Mouse (Mus musculus): ENCODE measurements around the gene Flywch1. TPM values are rescaled to one million over a fixed set of nuclear protein-coding genes. Genes with fewer than 3 reads are reported as not detected.
A peak's percentile ranks its signal among the peaks of the same experiment; 100 is the strongest.

The Flywch1 gene
- total and polyA plus RNA-seq, 3 experiments: 18.8 to 28.3 (median 23.4) TPM

DNA sequence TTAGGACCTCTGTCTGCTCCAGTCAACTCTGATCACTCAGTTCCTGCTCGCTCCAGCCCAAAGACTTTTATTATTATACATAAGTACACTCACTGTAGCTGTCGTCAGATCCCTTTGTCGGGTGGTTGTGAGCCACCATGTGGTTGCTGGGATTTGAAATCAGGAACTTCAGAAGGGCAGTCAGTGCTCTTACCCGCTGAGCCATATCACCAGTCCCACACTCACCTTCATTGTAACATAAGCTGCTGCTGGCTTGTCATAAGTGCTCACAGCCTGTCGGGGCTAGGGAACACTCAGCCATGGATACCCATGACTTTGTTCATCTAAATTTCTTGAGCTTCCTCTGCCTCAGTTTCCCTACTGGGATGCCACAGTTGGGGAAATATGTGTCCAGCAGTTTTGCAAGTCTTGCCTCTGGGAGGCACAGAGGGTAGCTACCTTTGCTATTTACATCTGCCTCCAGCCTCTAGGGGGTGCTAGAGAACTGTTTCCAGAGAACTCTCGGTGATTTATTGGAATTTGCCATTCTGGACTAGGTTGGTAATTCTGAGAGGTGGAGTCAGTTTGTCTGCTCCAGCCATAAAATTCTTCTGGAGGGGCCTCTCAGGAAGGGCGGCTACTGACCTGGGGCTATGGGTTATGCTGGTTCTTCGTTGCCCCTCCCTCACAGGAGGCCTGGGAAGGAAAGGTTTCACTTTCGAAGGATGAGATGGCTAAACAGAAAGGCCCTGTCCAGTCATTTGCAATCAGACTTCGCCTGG, 22.6 kb downstream of the Flywch1 start:
- peaks cover 22% of the 10 kb centered on the region for H3K27me3 ChIP-seq (replicated peaks)
- H3K27ac ChIP-seq (ENCODE audit: insufficient read depth, low read depth): no peak overlapping the region
- DNase-seq (ENCODE audit: extremely low read depth): peak; percentile 89
- dilution Hi-C loops (cut with MboI; ENCODE audit: extremely low pct_ligation_motif_present, extremely low pct_unique_long_range_greater_than_20kb, low sequenced_read_pairs) (no loop called here), in situ Hi-C loops (cut with MboI; ENCODE audit: low pct_ligation_motif_present, low pct_unique_long_range_greater_than_20kb, low sequenced_read_pairs) (no loop called here)
- no peaks in the 10 kb centered on the region for H3K79me2 ChIP-seq (replicated peaks; ENCODE audit: control insufficient read depth, extremely low read depth, insufficient read depth, poor library complexity, severe bottlenecking)
- H3K36me3 ChIP-seq (replicated peaks in 1 of 2; ENCODE audit: control insufficient read depth in 1 of 2, insufficient read depth in 1 of 2, low read length in 1 of 2): peaks cover 21 to 33% of the 10 kb centered on the region in 2 experiments
- H3K4me2 ChIP-seq (ENCODE audit: insufficient read depth, low read depth, poor library complexity, severe bottlenecking): peak overlapping the region; percentile 72
- H3K4me3 ChIP-seq (replicated peaks in 1 of 3; ENCODE audit: low read depth in 2 of 3, low read length in 2 of 3, poor library complexity in 1 of 3): peak overlapping the region; percentile 34 to 48 (median 43)
- peaks cover 32 to 55% of the 10 kb centered on the region in 2 experiments for H3K4me1 ChIP-seq (ENCODE audit: control insufficient read depth in 1 of 2, insufficient read depth in 2 of 2)
- H3K9me3 ChIP-seq (replicated peaks; ENCODE audit: low read length): no peaks in the 10 kb centered on the region
- TF ChIP-seq RAD21 (IDR thresholded peaks at IDR 0.05; ENCODE audit: low read depth, low read length) (peak; percentile 74), IRF4 (IDR thresholded peaks at IDR 0.05; ENCODE audit: low read depth, low read length) (peak; percentile 83), SMC3 (IDR thresholded peaks at IDR 0.05; ENCODE audit: low read depth, low read length) (peak; percentile 43), CTCF (conservative IDR thresholded peaks at IDR 0.05 in 1 of 2, IDR thresholded peaks at IDR 0.05 in 1 of 2; ENCODE audit: low read depth in 2 of 2, low read length in 2 of 2) (peak; percentile 84 to 93), POLR2A (IDR thresholded peaks at IDR 0.05; ENCODE audit: low read depth, low read length) (0 out of 2 replicates have a peak, but pooled peaks have one; percentile 18), MAZ (IDR thresholded peaks at IDR 0.05; ENCODE audit: low read depth, low read length) (peak; percentile 83; the same call in 1 of the 2 replicates), SIN3A (IDR thresholded peaks at IDR 0.05; ENCODE audit: low read length) (peak; percentile 52; the same call in 1 of the 2 replicates), EP300 (IDR thresholded peaks at IDR 0.05; ENCODE audit: low read length) (peak; percentile 44; the same call in 1 of the 2 replicates), KAT2A (IDR thresholded peaks at IDR 0.05; ENCODE audit: insufficient replicate concordance, low read length) (no peak), MAFK (IDR thresholded peaks at IDR 0.05; ENCODE audit: insufficient replicate concordance, low read length) (no peak), USF2 (conservative IDR thresholded peaks at IDR 0.05; ENCODE audit: low read depth, low read length) (no peak), ZC3H11A (IDR thresholded peaks at IDR 0.05; ENCODE audit: low read depth, low read length) (no peak)
- H3K9ac ChIP-seq (ENCODE audit: insufficient read depth, low read depth): peak overlapping the region; percentile 55; the same call in 1 of the 2 replicates

DNA sequence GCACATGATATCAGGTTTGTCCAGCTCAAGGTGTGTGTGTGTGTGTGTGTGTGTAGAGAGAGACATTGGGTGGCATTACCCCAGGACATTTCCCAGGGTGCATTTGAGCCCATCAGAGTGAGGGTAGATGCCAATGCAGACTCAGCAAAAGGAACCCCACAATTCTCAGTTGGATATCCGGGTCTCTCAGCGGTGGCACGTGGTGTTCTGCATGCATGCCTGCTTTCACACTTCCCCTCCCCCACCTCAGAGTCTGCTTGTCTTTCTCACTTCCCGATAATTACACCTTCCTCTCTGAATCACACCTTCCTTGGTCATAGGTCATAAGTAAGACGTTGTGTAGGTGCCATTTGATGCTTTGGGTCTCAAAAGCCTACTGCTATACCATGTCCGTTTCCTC, 23.4 kb downstream of the Flywch1 start:
- Histone ChIP-seq H3K27ac (ENCODE audit: insufficient read depth, low read depth) (no peak overlapping the region), H3K9ac (ENCODE audit: insufficient read depth, low read depth) (no peak overlapping the region), H3K36me3 (replicated peaks in 1 of 2; ENCODE audit: control insufficient read depth in 1 of 2, insufficient read depth in 1 of 2, low read length in 1 of 2) (peaks cover 15 to 26% of the 10 kb centered on the region in 2 experiments), H3K4me3 (replicated peaks in 1 of 3; ENCODE audit: low read depth in 2 of 3, low read length in 2 of 3, poor library complexity in 1 of 3) (no peak overlapping the region), H3K27me3 (replicated peaks) (peaks cover 30% of the 10 kb centered on the region), H3K9me3 (replicated peaks; ENCODE audit: low read length) (no peaks in the 10 kb centered on the region), H3K79me2 (replicated peaks; ENCODE audit: control insufficient read depth, extremely low read depth, insufficient read depth, poor library complexity, severe bottlenecking) (no peaks in the 10 kb centered on the region), H3K4me1 (ENCODE audit: control insufficient read depth in 1 of 2, insufficient read depth in 2 of 2) (peaks cover 32 to 55% of the 10 kb centered on the region in 2 experiments), H3K4me2 (ENCODE audit: insufficient read depth, low read depth, poor library complexity, severe bottlenecking) (peak overlapping the region; percentile 72)
- dilution Hi-C loops (cut with MboI; ENCODE audit: extremely low pct_ligation_motif_present, extremely low pct_unique_long_range_greater_than_20kb, low sequenced_read_pairs) (no loop called here), in situ Hi-C loops (cut with MboI; ENCODE audit: low pct_ligation_motif_present, low pct_unique_long_range_greater_than_20kb, low sequenced_read_pairs) (no loop called here)
- peak; percentile 64 for DNase-seq (ENCODE audit: extremely low read depth)
- TF ChIP-seq MAX (IDR thresholded peaks at IDR 0.05; ENCODE audit: low read length): peak; percentile 95
- peak; percentile 45; the same call in 1 of the 2 replicates for TF ChIP-seq RCOR1 (conservative IDR thresholded peaks at IDR 0.05; ENCODE audit: low read depth, low read length)
- peak; percentile 60; the same call in 1 of the 2 replicates for TF ChIP-seq EP300 (IDR thresholded peaks at IDR 0.05; ENCODE audit: low read length)
- no peak for TF ChIP-seq JUN (IDR thresholded peaks at IDR 0.05; ENCODE audit: insufficient read depth, low read depth, low read length)
- TF ChIP-seq CHD2 (IDR thresholded peaks at IDR 0.05; ENCODE audit: low read length): peak; percentile 86
- TF ChIP-seq HCFC1 (IDR thresholded peaks at IDR 0.05; ENCODE audit: low read depth, low read length): peak; percentile 22; the same call in 1 of the 2 replicates
- TF ChIP-seq USF2 (conservative IDR thresholded peaks at IDR 0.05; ENCODE audit: low read depth, low read length): 0 out of 2 replicates have a peak, but pooled peaks have one; percentile 23
- no peak for TF ChIP-seq UBTF (IDR thresholded peaks at IDR 0.05; ENCODE audit: low read depth, low read length)
- peak; percentile 50; the same call in 1 of the 2 replicates for TF ChIP-seq SIN3A (IDR thresholded peaks at IDR 0.05; ENCODE audit: low read length)
- 0 out of 2 replicates have a peak, but pooled peaks have one; percentile 52 for TF ChIP-seq ELF1 (IDR thresholded peaks at IDR 0.05; ENCODE audit: low read depth, low read length)
- no peak for TF ChIP-seq GABPA (IDR thresholded peaks at IDR 0.05; ENCODE audit: insufficient replicate concordance, low read depth, low read length)
- no peak for TF ChIP-seq ZMIZ1 (IDR thresholded peaks at IDR 0.05; ENCODE audit: low read depth, low read length)
- TF ChIP-seq POLR2A (IDR thresholded peaks at IDR 0.05; ENCODE audit: low read depth, low read length): no peak
- peak; percentile 95 for TF ChIP-seq MYC (IDR thresholded peaks at IDR 0.05; ENCODE audit: low read depth, low read length)
- TF ChIP-seq POLR2AphosphoS2 (IDR thresholded peaks at IDR 0.05; ENCODE audit: low read depth, low read length): no peak
- TF ChIP-seq MXI1 (IDR thresholded peaks at IDR 0.05; ENCODE audit: low read depth, low read length): no peak
- TF ChIP-seq ETS1 (conservative IDR thresholded peaks at IDR 0.05; ENCODE audit: low read depth, low read length): peak; percentile 66
- TF ChIP-seq NRF1 (IDR thresholded peaks at IDR 0.05; ENCODE audit: low read depth, low read length): no peak
- no peak for TF ChIP-seq TBP (conservative IDR thresholded peaks at IDR 0.05; ENCODE audit: low read depth, low read length)
- no peak for TF ChIP-seq MAZ (IDR thresholded peaks at IDR 0.05; ENCODE audit: low read depth, low read length)
- TF ChIP-seq RAD21 (IDR thresholded peaks at IDR 0.05; ENCODE audit: low read depth, low read length): no peak
- TF ChIP-seq MAFK (IDR thresholded peaks at IDR 0.05; ENCODE audit: insufficient replicate concordance, low read length): peak; percentile 82
- no peak for TF ChIP-seq CHD1 (IDR thresholded peaks at IDR 0.05; ENCODE audit: low read depth, low read length)
- no peak for TF ChIP-seq SMC3 (IDR thresholded peaks at IDR 0.05; ENCODE audit: low read depth, low read length)
- no peak for TF ChIP-seq JUND (conservative IDR thresholded peaks at IDR 0.05; ENCODE audit: low read depth, low read length)
